Mouse (Mus musculus) embryo, embryonic 11.5 days (tissue): ENCODE results near the gene Gm17469.
"Not testable (repeated sequence)": the region's sequence is repeated elsewhere in the genome, so short reads cannot be mapped to it uniquely, and the experiment has no call there.

ENCODE experiments used
- DNase-seq: peaks from one replicate; pipeline ENCODE4 v3.0.0-alpha.2; 2012; ENCODE audit warnings: low read depth, low spot score

The Gm17469 gene

DNA sequence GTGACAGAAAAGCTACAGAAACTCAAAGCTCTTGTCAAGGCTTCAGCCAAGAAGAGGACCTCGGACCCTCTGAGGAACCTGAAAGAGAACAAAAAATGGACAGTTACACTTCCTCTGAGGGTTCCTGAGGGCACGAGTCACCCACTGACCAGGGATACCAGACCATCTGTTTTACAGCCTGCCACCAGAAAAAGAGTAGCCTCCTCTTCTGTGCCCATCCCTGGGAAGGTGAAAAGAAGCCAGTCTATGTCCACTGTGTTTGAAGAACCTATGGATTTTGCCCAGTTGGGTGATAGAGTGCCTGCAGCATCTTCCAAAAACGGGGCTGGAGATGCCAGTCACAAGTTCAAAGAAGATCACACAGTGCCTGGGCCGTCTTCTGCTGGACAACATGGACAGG is at the start of gene Gm17469:
Gene Gm17469 (plus strand): TSS at position 301 of the 400 bp plus-strand sequence.
- DNase-seq: not testable (repeated sequence)
